ENCODE assay signal across 8 mouse cellular contexts in genomic region chr17:12990567-12991145, GRCm38 (mm10). TPM values are rescaled to one million over a fixed set of nuclear protein-coding genes. Genes with fewer than 3 reads are reported as not detected.
A peak's percentile ranks its signal among the peaks of the same experiment; 100 is the strongest.
DNase-seq lines count a peak whose midpoint lies in the region; ATAC-seq and TF ChIP-seq lines count a peak whose summit lies in the region.

No protein-coding gene starts in this region.

- 51% methylated on average over 8 of the region's 8 CpGs for WGBS in hindbrain, postnatal 0 days

- no peak for TF ChIP-seq POLR2A in myocyte (IDR thresholded peaks at IDR 0.05; ENCODE audit: insufficient read length, low read depth)

- peak overlapping the region; percentile 63 for H3K4me3 ChIP-seq in layer of hippocampus, adult 2 months
- H3K4me3 ChIP-seq in brown adipose tissue, adult 24 weeks (ENCODE audit: insufficient read depth, low read depth, low read length): peak overlapping the region; percentile 99
- peak overlapping the region; percentile 99 for H3K4me3 ChIP-seq in hindbrain, postnatal 0 days (ENCODE audit: low read length)
- peak overlapping the region; percentile 67 for H3K4me3 ChIP-seq in myocyte

- peaks cover 60% of the 10 kb centered on the region for H3K79me2 ChIP-seq in myocyte (ENCODE audit: control insufficient read depth, insufficient read depth)

- no peak overlapping the region for H3ac ChIP-seq in myocyte (ENCODE audit: control insufficient read depth, insufficient read length)

- no peaks in the 10 kb centered on the region for H3K36me3 ChIP-seq in hindbrain, postnatal 0 days (ENCODE audit: insufficient read depth, low read length)
- no peaks in the 10 kb centered on the region for H3K36me3 ChIP-seq in myocyte (ENCODE audit: control insufficient read depth, insufficient read depth)

- peak overlapping the region; percentile 100 for H3K27ac ChIP-seq in layer of hippocampus, adult 2 months
- H3K27ac ChIP-seq in brown adipose tissue, adult 24 weeks (replicated peaks; ENCODE audit: low read depth, low read length): no peak overlapping the region
- peak overlapping the region; percentile 100; the same call in 1 of the 2 replicates for H3K27ac ChIP-seq in hindbrain, postnatal 0 days

- H3K4me2 ChIP-seq in hindbrain, postnatal 0 days (ENCODE audit: low read depth, low read length): peak overlapping the region; percentile 88
- peak overlapping the region; percentile 94 for H3K4me2 ChIP-seq in myocyte (ENCODE audit: low read depth)

- peak overlapping the region; percentile 100 for H3K9ac ChIP-seq in hindbrain, postnatal 0 days (replicated peaks; ENCODE audit: low read length)

- DNase-seq in layer of hippocampus, adult 2 months (ENCODE audit: low spot score in 2 of 2): no peak
- DNase-seq in layer of hippocampus, postnatal 36 days: no peak
- DNase-seq in hindbrain, postnatal 0 days (ENCODE audit: low spot score): no peak
- no peak for DNase-seq in right cerebral cortex, postnatal 10 days (ENCODE audit: low spot score in 2 of 2)
- no peak for DNase-seq in layer of hippocampus, postnatal 25 days (ENCODE audit: extremely low spot score in 1 of 2, low spot score in 1 of 2)

- no peak for ATAC-seq in hindbrain, postnatal 0 days
- ATAC-seq in megakaryocyte progenitor cell, adult 5-6 weeks (replicated peaks; ENCODE audit: poor library complexity): no peak

- TF ChIP-seq CTCF in layer of hippocampus, adult 2 months (conservative IDR thresholded peaks at IDR 0.05): peak; percentile 52
- TF ChIP-seq CTCF in hindbrain, postnatal 0 days (IDR thresholded peaks at IDR 0.05; ENCODE audit: low read depth): no peak

- no peaks in the 10 kb centered on the region for H3K27me3 ChIP-seq in hindbrain, postnatal 0 days (ENCODE audit: insufficient read depth, low read length)
- H3K27me3 ChIP-seq in myocyte (ENCODE audit: control insufficient read depth, insufficient read depth, insufficient read length): no peaks in the 10 kb centered on the region

- H3K9me3 ChIP-seq in hindbrain, postnatal 0 days (ENCODE audit: low read length): no peaks in the 10 kb centered on the region

- peaks cover 6% of the 10 kb centered on the region for H3K4me1 ChIP-seq in brown adipose tissue, adult 24 weeks (ENCODE audit: control insufficient read depth, insufficient read depth, insufficient read length, low read length)
- no peaks in the 10 kb centered on the region for H3K4me1 ChIP-seq in hindbrain, postnatal 0 days (ENCODE audit: insufficient read depth, low read length)

TF ChIP-seq in myocyte, 11 proteins besides CTCF, POLR2A, EP300 and RAD21:
- no peak for TF ChIP-seq TCF3 (IDR thresholded peaks at IDR 0.05; ENCODE audit: insufficient read length, low read depth)
- peak; percentile 26 for TF ChIP-seq USF1 (IDR thresholded peaks at IDR 0.05; ENCODE audit: low read depth)
- TF ChIP-seq POLR2AphosphoS2 (IDR thresholded peaks at IDR 0.05; ENCODE audit: insufficient read length, low read depth): no peak

RNA-seq across cellular contexts. Expression of gene Wtap, which starts 3.3 kb away (rescaled TPM):
- 10 to 100 TPM; 52.3 to 59.6 TPM for total RNA-seq in layer of hippocampus, adult 2 months (2021)
- total RNA-seq in layer of hippocampus, postnatal 36 days (2021): 10 to 100 TPM; 55.6 to 63.8 TPM
- polyA plus RNA-seq in brown adipose tissue, adult 24 weeks (2012; ENCODE audit: insufficient read depth, insufficient read length, missing spikeins): 59.6 and 62.5 TPM in 2 replicates
- total RNA-seq in hindbrain, postnatal 0 days (2014; rRNA removed): 48.9 and 54.2 TPM in 2 replicates
- 123 and 126 TPM in 2 replicates for polyA plus RNA-seq in hindbrain, postnatal 0 days (2015; fragmentation: Nextera tagmentation; extraction: Ambion mirVana)
- polyA plus RNA-seq in myocyte (2012; fragmentation: generic; extraction: Trizol): 21.3 TPM
- total RNA-seq in megakaryocyte progenitor cell, adult 5-6 weeks (2015): 115 TPM in 2 replicates
- 274 and 365 TPM in 2 replicates for total RNA-seq in megakaryocyte progenitor cell, adult 5-6 weeks (2017)
- 10 to 100 TPM; 51.6 to 56.7 TPM for total RNA-seq in layer of hippocampus, postnatal 25 days (2021)

RNA-seq across cellular contexts. Expression of gene Sod2, which starts 16.0 kb away (rescaled TPM):
- 100 to 1,000 TPM; 237 to 252 TPM for total RNA-seq in layer of hippocampus, adult 2 months (2021)
- 100 to 1,000 TPM; 255 to 264 TPM for total RNA-seq in layer of hippocampus, postnatal 36 days (2021)
- 1,013 and 1,407 TPM in 2 replicates for polyA plus RNA-seq in brown adipose tissue, adult 24 weeks (2012; ENCODE audit: insufficient read depth, insufficient read length, missing spikeins)
- total RNA-seq in hindbrain, postnatal 0 days (2014; rRNA removed): 229 and 295 TPM in 2 replicates
- 149 and 155 TPM in 2 replicates for polyA plus RNA-seq in hindbrain, postnatal 0 days (2015; fragmentation: Nextera tagmentation; extraction: Ambion mirVana)
- 172 TPM for polyA plus RNA-seq in myocyte (2012; fragmentation: generic; extraction: Trizol)
- 118 and 119 TPM in 2 replicates for total RNA-seq in megakaryocyte progenitor cell, adult 5-6 weeks (2015)
- total RNA-seq in megakaryocyte progenitor cell, adult 5-6 weeks (2017): 69.0 and 77.7 TPM in 2 replicates
- total RNA-seq in layer of hippocampus, postnatal 25 days (2021): 100 to 1,000 TPM; 243 to 274 TPM

RNA-seq across cellular contexts. Expression of gene Acat2, which starts 30.1 kb away (rescaled TPM):
- total RNA-seq in layer of hippocampus, adult 2 months (2021): 10 to 100 TPM; 44.2 to 44.4 TPM
- 10 to 100 TPM; 46.7 to 47.3 TPM for total RNA-seq in layer of hippocampus, postnatal 36 days (2021)
- 236 TPM in 2 replicates for polyA plus RNA-seq in brown adipose tissue, adult 24 weeks (2012; ENCODE audit: insufficient read depth, insufficient read length, missing spikeins)
- total RNA-seq in hindbrain, postnatal 0 days (2014; rRNA removed): 155 and 161 TPM in 2 replicates
- 212 and 215 TPM in 2 replicates for polyA plus RNA-seq in hindbrain, postnatal 0 days (2015; fragmentation: Nextera tagmentation; extraction: Ambion mirVana)
- polyA plus RNA-seq in myocyte (2012; fragmentation: generic; extraction: Trizol): 81.9 TPM
- total RNA-seq in megakaryocyte progenitor cell, adult 5-6 weeks (2015): 16.4 and 18.1 TPM in 2 replicates
- total RNA-seq in megakaryocyte progenitor cell, adult 5-6 weeks (2017): 14.7 and 16.7 TPM in 2 replicates
- total RNA-seq in layer of hippocampus, postnatal 25 days (2021): 10 to 100 TPM; 53.6 to 56.1 TPM

RNA-seq across cellular contexts. Expression of gene Acat3, which starts 50.3 kb away (rescaled TPM):
- 1 to 10 TPM; 4.1 to 6.6 TPM for total RNA-seq in layer of hippocampus, adult 2 months (2021)
- total RNA-seq in layer of hippocampus, postnatal 36 days (2021): 1 to 10 TPM; 3.8 to 5.1 TPM
- 1.9 TPM in 1 of 2 replicates, not detected in the other for polyA plus RNA-seq in brown adipose tissue, adult 24 weeks (2012; ENCODE audit: insufficient read depth, insufficient read length, missing spikeins)
- total RNA-seq in hindbrain, postnatal 0 days (2014; rRNA removed): 0.36 and 0.94 TPM in 2 replicates
- polyA plus RNA-seq in hindbrain, postnatal 0 days (2015; fragmentation: Nextera tagmentation; extraction: Ambion mirVana): 0.75 and 0.91 TPM in 2 replicates
- polyA plus RNA-seq in myocyte (2012; fragmentation: generic; extraction: Trizol): 0.76 TPM
- total RNA-seq in megakaryocyte progenitor cell, adult 5-6 weeks (2015): 0.07 TPM in 1 of 2 replicates, not detected in the other
- 0.30 and 0.54 TPM in 2 replicates for total RNA-seq in megakaryocyte progenitor cell, adult 5-6 weeks (2017)
- 1 to 10 TPM; 4.8 to 5.2 TPM for total RNA-seq in layer of hippocampus, postnatal 25 days (2021)
